Mouse (Mus musculus) spleen, postnatal 4 days (tissue): ENCODE results near the gene Cd79a.

Experiments
- DNase-seq, 2 experiments: peaks; one replicate each; pipeline ENCODE4 v3.0.0; 2022; ENCODE audit warnings: low spot score in 2 of 2

The Cd79a gene

GRCm38 (mm10) chr7:24897224-24897623 is at the start of gene Cd79a:
TSS of gene Cd79a (plus strand) at chr7:24897381.
- DNase-seq = peak; percentile 70 to 79

DNA sequence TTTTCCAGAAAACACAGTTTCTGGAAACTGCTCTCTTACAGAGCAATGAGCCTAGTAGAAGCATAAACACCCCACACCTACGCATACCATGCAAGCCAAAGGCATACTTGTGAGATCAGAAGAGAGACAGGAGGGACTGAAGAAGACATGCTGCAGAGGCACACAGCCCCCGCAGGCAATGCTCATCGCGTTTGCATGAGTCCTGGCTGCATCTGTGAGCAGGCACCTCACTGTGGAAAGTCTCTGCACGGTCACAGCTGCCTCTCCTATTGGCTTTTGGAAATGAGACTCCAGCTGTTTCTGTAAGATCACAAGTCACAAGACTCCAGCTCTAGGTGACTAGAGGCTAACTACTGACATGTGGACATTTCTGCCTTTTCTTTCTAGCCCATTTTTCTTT is 47.0 kb upstream of the Cd79a start:
- no peak for DNase-seq

DNA sequence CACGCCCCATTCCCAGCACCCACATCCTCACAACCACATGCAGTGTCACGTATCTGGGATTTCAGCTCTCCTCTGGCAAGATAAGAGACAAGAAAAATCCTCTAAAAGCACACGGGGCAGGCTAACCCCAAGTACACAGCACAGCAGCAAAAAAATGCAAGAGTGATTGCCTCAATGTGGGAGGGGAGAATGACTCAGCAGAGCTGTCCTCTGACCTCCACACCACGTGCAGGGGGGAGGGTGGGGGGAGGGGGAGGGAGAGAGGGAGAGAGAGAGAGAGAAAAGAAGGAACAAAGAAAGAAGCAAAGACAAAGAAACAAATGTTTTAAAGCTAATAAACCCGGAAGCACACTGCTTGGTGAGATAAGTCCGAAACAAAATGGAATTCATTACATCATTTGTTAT is 46.3 kb upstream of the Cd79a start:
- DNase-seq = no peak

GRCm38 (mm10) chr7:24851596-24852325 is 45.4 kb upstream of the Cd79a start:
- no peak for DNase-seq

GRCm38 (mm10) chr7:24852557-24853232 is 44.5 kb upstream of the Cd79a start:
- DNase-seq = peak; percentile 74 to 76

DNA sequence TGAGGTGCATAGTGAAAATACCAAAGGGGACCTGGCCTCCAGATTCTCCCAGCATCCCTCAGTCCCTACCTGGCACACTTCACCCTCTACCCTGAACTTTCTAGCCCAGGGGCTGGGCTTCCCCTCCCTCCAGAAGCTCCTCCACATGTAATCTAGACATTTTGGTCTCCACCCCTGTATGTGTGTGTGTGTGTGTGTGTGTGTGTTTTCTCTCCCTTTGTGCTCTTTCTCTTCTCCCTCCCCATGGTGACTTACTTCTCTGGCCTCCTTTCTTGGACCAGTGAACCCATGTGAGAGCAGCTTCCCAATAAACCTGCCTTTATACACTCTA is 44.0 kb upstream of the Cd79a start:
- no peak for DNase-seq

DNA sequence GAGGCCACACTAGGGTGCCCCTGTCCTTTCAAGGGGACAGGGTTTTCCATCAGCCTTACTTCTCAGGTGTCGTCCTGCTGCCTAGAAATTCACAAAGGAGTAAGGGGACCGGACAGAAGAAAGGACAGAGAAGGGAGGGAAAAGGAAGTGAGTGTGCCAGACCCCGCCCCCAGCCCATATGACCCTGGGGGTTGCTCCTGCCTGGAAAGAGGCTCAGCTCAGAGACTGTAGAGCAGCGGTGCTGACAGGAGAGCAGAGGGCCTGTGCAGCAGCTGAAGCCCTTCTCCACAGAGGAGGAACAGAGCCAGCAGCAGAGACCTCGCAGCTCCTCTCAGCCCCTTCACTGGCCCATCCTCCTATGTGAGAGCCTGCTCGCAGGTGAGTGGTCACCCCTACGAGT is 43.5 kb upstream of the Cd79a start:
- no peak for DNase-seq

DNA sequence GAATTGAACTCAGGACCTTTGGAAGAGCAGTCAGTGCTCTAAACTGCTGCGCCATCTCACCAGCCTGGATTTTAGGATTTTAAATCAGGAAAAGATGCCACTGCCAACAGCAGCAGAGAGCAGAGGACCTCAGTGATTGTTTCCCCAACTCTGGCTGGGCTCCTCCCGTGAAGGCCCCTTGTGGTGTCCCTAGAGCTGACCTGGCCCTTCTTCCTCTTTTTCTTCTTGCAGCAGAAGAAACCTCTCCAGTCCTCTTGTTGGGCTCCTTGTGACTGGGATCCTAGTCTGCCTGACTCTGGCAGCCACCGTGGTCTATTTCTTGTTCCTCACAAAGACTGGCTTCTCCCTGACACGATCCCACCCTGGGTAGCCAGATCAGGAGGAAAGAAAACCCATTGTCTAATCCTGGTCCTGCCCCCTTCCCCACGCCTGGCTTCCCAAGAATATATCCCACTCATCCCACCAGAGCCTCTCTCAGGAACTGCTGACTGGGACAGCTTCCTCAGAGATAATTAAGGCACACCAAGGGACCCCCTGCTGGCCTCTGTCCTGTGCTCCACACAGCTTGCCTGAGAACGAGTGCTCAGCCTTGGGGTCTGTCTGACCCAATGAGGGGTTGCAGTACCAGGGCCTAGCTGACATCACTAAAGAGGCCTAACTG is 40.6 kb upstream of the Cd79a start:
- no peak for DNase-seq

GRCm38 (mm10) chr7:24859234-24859633 is 37.9 kb upstream of the Cd79a start:
- DNase-seq = peak in 1 of 2 experiments; percentile 60

DNA sequence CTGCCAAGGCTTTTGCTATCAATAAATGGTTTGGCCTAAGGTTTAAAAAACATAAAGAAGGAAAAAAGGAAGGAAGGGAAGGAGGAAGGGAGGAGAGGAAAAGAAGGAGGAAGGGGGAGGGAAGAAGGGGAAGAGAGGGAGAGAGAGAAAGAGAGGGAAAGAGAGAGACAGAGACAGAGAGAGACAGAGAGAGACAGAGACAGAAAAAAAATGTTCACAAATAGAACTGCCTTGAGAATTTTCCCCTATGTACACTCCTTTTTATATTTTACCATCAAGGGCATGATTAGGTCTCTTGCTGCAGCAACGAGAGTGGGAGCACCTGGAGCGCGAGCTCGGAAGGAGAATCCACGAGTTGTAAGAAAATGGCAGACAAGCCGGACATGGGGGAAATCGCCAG is 35.3 kb upstream of the Cd79a start, which contains the start of gene Gm9844:
Gene Gm9844, plus strand, starts transcription at position 301 of the 400 bp plus-strand sequence.
- DNase-seq = no peak

DNA sequence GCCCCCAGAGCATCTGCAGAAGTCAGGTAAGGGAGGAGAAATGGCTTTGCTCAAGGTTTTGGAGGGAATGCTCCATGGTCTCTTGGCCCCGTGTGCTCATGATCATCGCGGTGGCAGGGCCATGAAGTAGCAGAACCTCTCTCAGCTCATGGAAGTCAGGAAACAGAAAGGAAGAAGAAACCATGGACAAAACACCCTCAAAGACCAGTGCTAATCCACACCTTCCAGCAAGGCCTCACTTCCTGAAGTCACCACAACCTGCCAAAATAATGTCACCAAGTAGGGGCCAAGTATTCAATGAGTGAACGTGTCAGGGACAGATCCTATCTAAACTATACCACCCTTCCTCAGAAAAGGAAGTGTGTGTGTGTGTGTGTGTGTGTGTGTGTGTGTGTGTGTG is 34.3 kb upstream of the Cd79a start:
- no peak for DNase-seq

- DNase-seq = no peak
These were observed 33.0 kb upstream of the Cd79a start for GRCm38 (mm10) chr7:24864156-24864555.

DNA sequence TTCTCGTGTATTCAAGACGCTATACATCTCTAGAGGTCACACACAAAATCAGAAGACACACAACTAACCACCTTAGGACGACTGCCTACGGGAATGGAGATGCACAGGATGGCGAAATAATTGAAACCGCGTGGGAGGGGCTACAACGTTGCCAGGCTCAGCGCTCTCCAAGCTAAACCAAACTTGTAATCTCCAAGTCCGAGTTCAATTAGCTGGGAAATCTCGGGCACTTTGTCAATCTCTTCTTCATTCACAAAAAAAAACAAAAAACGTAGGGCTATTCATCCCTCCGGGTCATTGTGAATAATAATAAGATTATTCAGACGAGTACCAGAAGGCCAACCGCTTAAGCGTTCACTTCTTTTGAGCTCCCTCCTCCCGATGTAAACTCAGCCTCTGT is 28.1 kb upstream of the Cd79a start:
- DNase-seq = no peak

DNA sequence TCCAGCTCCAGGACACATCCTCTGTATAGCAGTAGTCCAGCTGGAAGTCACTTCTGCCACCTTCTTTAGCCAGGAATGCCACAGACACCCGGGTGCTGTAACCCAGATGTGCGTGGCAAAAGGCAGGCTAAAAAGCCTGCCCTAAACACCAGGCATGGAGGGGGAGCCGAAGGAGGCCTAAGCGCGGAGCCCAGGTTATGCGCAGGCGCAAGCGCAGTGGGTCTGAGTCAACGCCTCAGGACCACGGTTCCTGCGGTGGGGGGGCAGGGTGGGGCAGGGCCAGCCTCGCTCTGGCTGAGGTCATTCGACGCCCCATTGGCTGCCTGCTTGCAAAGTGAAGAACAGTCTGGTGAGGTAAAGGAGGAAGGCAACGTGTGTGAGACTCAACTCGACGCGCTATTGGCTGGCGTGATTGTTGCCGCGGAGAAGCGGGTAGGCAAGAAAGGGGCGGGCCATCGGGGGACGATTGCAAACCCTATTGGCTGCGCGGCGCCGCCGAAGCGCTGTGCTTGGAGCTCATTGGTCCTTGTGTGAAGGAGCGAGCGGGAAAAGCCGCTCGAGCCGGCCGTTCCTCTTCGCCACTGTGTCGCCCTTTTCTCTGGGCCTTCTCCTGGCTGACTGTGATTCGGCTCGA is 27.5 kb upstream of the Cd79a start, which contains the start of the genes Lypd4 and Dmrtc2:
Gene Lypd4, minus strand, starts transcription at position 410 of the 634 bp plus-strand sequence.
Gene Dmrtc2, plus strand, starts transcription at position 526 of the 634 bp plus-strand sequence.
- DNase-seq = peak in 1 of 2 experiments; percentile 62

DNA sequence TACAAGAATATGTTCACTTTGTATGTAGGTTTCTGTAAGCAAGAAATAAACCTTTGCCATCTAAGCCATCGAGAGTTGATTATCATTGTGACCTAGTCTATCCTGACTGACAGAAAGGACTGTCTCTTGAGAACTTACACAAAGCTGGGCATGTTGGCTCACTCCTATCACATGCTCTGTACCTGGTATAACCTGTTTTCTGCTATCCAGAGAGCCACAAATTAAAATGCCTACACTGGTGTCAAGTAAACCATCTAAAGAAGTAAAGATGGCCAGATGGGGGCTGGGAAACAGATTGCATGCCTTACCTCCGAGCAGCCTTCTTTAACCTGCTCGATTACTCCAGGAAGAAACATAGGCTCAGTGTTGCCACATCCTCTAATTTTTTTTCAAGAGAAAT is 19.6 kb upstream of the Cd79a start:
- DNase-seq = no peak

DNA sequence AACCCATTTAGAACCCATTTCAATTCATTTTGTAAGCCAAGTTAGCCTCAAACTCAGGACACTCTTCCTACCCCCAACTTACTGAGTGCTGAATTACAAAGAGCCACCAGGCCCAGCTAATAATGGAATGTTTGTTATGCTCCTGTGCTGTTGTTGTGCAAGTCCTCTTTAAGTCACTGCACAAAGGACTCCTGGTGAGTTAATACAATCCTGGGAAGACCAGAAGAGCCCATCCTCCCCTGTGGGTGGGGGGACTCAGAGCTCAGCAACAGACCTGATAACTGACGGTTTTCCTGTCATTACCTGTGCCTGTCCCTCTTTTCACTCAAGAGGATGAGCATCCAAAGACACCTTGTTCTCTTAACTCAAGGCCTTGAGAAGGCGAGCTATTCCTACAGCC is 17.6 kb upstream of the Cd79a start:
- DNase-seq = no peak

DNA sequence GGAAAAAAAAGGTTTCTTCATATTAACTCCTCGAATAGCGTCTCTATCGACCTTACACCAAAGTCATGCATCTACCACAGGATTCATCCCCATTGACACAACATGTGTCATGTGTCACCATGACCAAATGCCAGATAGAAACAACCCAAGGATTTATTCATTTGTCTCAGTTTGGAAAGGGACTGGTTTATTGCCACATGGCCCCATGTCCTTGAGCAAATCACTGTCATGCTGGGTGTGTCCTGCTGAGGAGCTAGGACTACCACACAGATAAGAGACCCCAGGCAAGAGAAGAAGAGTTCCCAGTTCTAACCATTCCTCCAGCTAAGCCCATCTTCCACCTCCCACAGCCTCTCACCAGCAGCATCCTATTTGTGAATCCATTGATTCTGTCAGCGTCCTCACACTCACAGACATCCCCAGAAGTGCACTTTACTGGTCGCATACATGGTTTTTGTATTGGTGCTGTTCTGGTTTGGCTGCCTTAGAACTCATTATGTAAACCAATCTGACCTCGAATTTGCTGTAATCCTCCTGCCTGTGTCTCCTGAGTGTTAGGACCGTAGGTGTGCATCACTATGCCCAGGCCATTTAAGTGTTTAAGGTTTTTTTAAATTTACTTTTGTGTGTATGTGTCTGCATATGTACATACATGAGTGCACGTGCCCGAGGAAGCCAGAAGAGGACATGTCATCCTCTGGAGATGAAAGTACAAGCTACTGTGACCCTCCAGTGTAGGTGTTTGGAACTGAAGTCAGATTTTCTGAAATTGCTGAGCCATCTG is 14.6 kb upstream of the Cd79a start:
- DNase-seq = no peak

- peak; percentile 98 to 99 for DNase-seq
These were observed 13.1 kb upstream of the Cd79a start, which contains the start of gene Rps19 for GRCm38 (mm10) chr7:24883896-24884692. TSS of gene Rps19 (plus strand) at chr7:24884371.

DNA sequence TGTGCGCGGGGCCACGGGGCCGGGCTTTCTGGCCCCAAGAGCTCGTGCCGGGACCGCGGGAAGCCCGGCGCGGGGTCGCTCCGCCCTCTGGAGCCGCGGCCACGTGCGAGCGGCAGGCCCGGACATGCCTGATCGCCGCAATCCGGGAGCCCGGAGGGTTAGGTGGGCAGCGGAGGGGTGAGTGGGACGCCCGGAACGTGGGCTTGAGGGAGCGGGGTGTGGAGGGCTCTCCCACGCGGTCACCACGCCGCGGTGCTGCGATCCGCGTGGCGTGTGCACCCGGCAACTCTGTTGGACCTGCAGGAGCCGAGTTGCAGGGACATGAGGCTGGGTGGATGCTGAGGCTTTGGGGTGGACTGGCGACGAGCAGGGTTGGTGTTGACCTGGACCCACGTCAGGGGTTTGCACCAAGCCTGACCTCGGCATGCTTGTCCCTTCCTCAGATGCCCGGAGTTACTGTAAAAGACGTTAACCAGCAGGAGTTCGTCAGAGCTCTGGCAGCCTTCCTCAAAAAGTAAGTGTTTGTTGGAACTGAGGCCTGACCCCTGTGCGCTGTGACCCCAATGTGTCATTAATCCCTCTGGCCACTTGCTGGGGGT is 12.4 kb upstream of the Cd79a start:
- no peak for DNase-seq
